8 mouse cellular contexts compared by ENCODE assay signal in genomic region chr2:128122891-128123771, GRCm38 (mm10). TPM values are rescaled to one million over a fixed set of nuclear protein-coding genes. Genes with fewer than 3 reads are reported as not detected.
DNase-seq lines count a peak whose midpoint lies in the region; ATAC-seq and TF ChIP-seq lines count a peak whose summit lies in the region.

No protein-coding gene starts in this region.

- 5% methylated on average over 40 of the region's 40 CpGs for WGBS in liver, adult 2 months
- WGBS in heart, embryonic 10.5 days, result 1% methylated on average over 40 of the region's 40 CpGs
- 2% methylated on average over 40 of the region's 40 CpGs for WGBS in kidney, embryonic 14.5 days
- 4% methylated on average over 40 of the region's 40 CpGs for WGBS in stomach, embryonic 16.5 days

- H3K4me1 ChIP-seq in liver, adult 2 months (ENCODE audit: control insufficient read depth, insufficient read depth, low read length), result peaks cover 8% of the 10 kb centered on the region
- H3K4me1 ChIP-seq in heart, embryonic 10.5 days, result peaks cover 36% of the 10 kb centered on the region
- peaks cover 26% of the 10 kb centered on the region for H3K4me1 ChIP-seq in kidney, embryonic 14.5 days (ENCODE audit: control insufficient read depth, insufficient read depth, low read length)
- H3K4me1 ChIP-seq in stomach, embryonic 16.5 days (ENCODE audit: control insufficient read depth, insufficient read depth, low read length), result peaks cover 26% of the 10 kb centered on the region

- H3K9ac ChIP-seq in liver, adult 2 months (ENCODE audit: low read depth, low read length), result no peak overlapping the region
- peak overlapping the region; percentile 9; the same call in 1 of the 2 replicates for H3K9ac ChIP-seq in kidney, embryonic 14.5 days (ENCODE audit: low read depth, low read length)
- peak overlapping the region; percentile 45 for H3K9ac ChIP-seq in stomach, embryonic 16.5 days (ENCODE audit: low read length)

- no peaks in the 10 kb centered on the region for H3K9me3 ChIP-seq in heart, embryonic 10.5 days
- no peaks in the 10 kb centered on the region for H3K9me3 ChIP-seq in kidney, embryonic 14.5 days (ENCODE audit: control insufficient read depth, low read length)
- H3K9me3 ChIP-seq in stomach, embryonic 16.5 days (replicated peaks; ENCODE audit: control insufficient read depth, low read length), result no peaks in the 10 kb centered on the region

- H3K36me3 ChIP-seq in liver, adult 2 months (ENCODE audit: control insufficient read depth, insufficient read depth, low read length), result no peaks in the 10 kb centered on the region
- no peaks in the 10 kb centered on the region for H3K36me3 ChIP-seq in heart, embryonic 10.5 days
- no peaks in the 10 kb centered on the region for H3K36me3 ChIP-seq in kidney, embryonic 14.5 days (ENCODE audit: control insufficient read depth, insufficient read depth, low read length)
- no peaks in the 10 kb centered on the region for H3K36me3 ChIP-seq in stomach, embryonic 16.5 days (ENCODE audit: control insufficient read depth, insufficient read depth, low read length)

- no peak overlapping the region for H3K4me3 ChIP-seq in liver, adult 2 months (ENCODE audit: insufficient read depth, low read depth, low read length)
- peak overlapping the region; percentile 91 for H3K4me3 ChIP-seq in heart, embryonic 10.5 days
- H3K4me3 ChIP-seq in kidney, embryonic 14.5 days (ENCODE audit: low read length), result peak overlapping the region; percentile 83
- H3K4me3 ChIP-seq in stomach, embryonic 16.5 days (replicated peaks; ENCODE audit: low read length), result peak overlapping the region; percentile 33

- ATAC-seq in kidney, embryonic 14.5 days (ENCODE audit: low FRiP score, low TSS enrichment), result no peak
- no peak for ATAC-seq in stomach, embryonic 16.5 days (ENCODE audit: insufficient read depth, low FRiP score)

- no peak for DNase-seq in liver, adult 2 months (ENCODE audit: extremely low read depth, low read depth, low spot score)
- no peak for DNase-seq in liver
- peak; percentile 49 to 59 for DNase-seq in cerebellum, postnatal 14 days
- no peak for DNase-seq in heart, embryonic 10.5 days (ENCODE audit: low spot score)
- peak; percentile 43 for DNase-seq in lung, postnatal 10 days
- no peak for DNase-seq in layer of hippocampus, postnatal 36 days

- TF ChIP-seq CTCF in liver, adult 2 months (IDR thresholded peaks at IDR 0.05; ENCODE audit: low read depth, low read length), result peak; percentile 43

- no peaks in the 10 kb centered on the region for H3K79me2 ChIP-seq in liver, adult 2 months (ENCODE audit: control insufficient read depth, insufficient read depth, low read length)

- no peaks in the 10 kb centered on the region for H3K27me3 ChIP-seq in liver, adult 2 months (ENCODE audit: control insufficient read depth, insufficient read depth, low read length)
- H3K27me3 ChIP-seq in heart, embryonic 10.5 days (ENCODE audit: insufficient read depth, poor library complexity, severe bottlenecking), result peaks cover 15% of the 10 kb centered on the region
- peaks cover 6% of the 10 kb centered on the region; the same call in 1 of the 2 replicates for H3K27me3 ChIP-seq in kidney, embryonic 14.5 days (ENCODE audit: control insufficient read depth, insufficient read depth, low read length)
- peaks cover 12% of the 10 kb centered on the region for H3K27me3 ChIP-seq in stomach, embryonic 16.5 days (ENCODE audit: control insufficient read depth, insufficient read depth, low read length)

- no peak overlapping the region for H3K27ac ChIP-seq in liver, adult 2 months (replicated peaks; ENCODE audit: insufficient read depth, low read depth, low read length)
- H3K27ac ChIP-seq in heart, embryonic 10.5 days, result peak overlapping the region; percentile 97
- H3K27ac ChIP-seq in kidney, embryonic 14.5 days (ENCODE audit: low read depth, low read length), result no peak overlapping the region
- H3K27ac ChIP-seq in stomach, embryonic 16.5 days (ENCODE audit: low read length), result no peak overlapping the region

- TF ChIP-seq POLR2A in liver, adult 2 months (IDR thresholded peaks at IDR 0.05; ENCODE audit: extremely low read depth, insufficient read depth, low read length), result no peak

- H3K4me2 ChIP-seq in kidney, embryonic 14.5 days (replicated peaks; ENCODE audit: low read depth, low read length), result peak overlapping the region; percentile 96
- H3K4me2 ChIP-seq in stomach, embryonic 16.5 days (ENCODE audit: low read depth, low read length), result peak overlapping the region; percentile 98

RNA-seq across cellular contexts. Expression of gene Bcl2l11, which starts 2.7 kb away (rescaled TPM):
- total RNA-seq in liver, adult 2 months (2014; rRNA removed), result 4.0 and 7.0 TPM in 2 replicates
- polyA plus RNA-seq in liver, adult 2 months (2012; rRNA removed), result 2.7 and 2.8 TPM in 2 replicates
- polyA plus RNA-seq in heart, embryonic 10.5 days (2016; fragmentation: Nextera tagmentation; extraction: Ambion mirVana), result 16.9 and 17.4 TPM in 2 replicates
- polyA plus RNA-seq in kidney, embryonic 14.5 days (2014; fragmentation: Nextera tagmentation; extraction: Ambion mirVana), result 20.0 and 31.6 TPM in 2 replicates
- polyA plus RNA-seq in stomach, embryonic 16.5 days (2015; fragmentation: Nextera tagmentation; extraction: Ambion mirVana), result 14.1 and 14.3 TPM in 2 replicates
- total RNA-seq in layer of hippocampus, postnatal 36 days (2021), result 1 to 10 TPM; 5.5 TPM

Comparison
In these comparisons a context has a peak if more than half of its experiments do, and no peak if none do; other contexts are left out.
1. DNase-seq: peak in cerebellum, postnatal 14 days (2 of 2) and lung, postnatal 10 days (single experiment); none in liver, adult 2 months (single experiment), liver (single experiment), heart, embryonic 10.5 days (single experiment) and layer of hippocampus, postnatal 36 days (0 of 2).